Mouse (Mus musculus) forebrain, embryonic 10.5 days (tissue): ENCODE measurements around the gene Mgmt. TPM values are rescaled to one million over a fixed set of nuclear protein-coding genes. Genes with fewer than 3 reads are reported as not detected.

Experiments
- DNase-seq: peaks from one replicate; pipeline ENCODE4 v3.0.0-alpha.2; 2017; ENCODE audit warnings: low spot score; ENCODE audit errors: extremely low spot score
- H3K27ac ChIP-seq: fragments of 300-500 bp; sonication (generic); 2 replicates; pipeline ENCODE4 v1.5.1; 2016; ENCODE audit warnings: mild to moderate bottlenecking
- H3K27me3 ChIP-seq: fragments of 300-500 bp; sonication (generic); 2 replicates; pipeline ENCODE4 v1.6.1; 2016; ENCODE audit warnings: mild to moderate bottlenecking; ENCODE audit not compliant: poor library complexity, severe bottlenecking
- H3K36me3 ChIP-seq: fragments of 300-500 bp; sonication (generic); replicated peaks from 2 replicates; pipeline ENCODE4 v1.6.1; 2016; ENCODE audit warnings: mild to moderate bottlenecking, moderate library complexity
- H3K4me1 ChIP-seq: fragments of 300-500 bp; sonication (generic); 2 replicates; pipeline ENCODE4 v1.6.1; 2016
- H3K4me3 ChIP-seq: fragments of 300-500 bp; sonication (generic); 2 replicates; pipeline ENCODE4 v1.5.1; 2016; ENCODE audit warnings: mild to moderate bottlenecking, moderate library complexity
- H3K9me3 ChIP-seq: fragments of 300-500 bp; sonication (generic); 2 replicates; pipeline ENCODE4 v1.6.1; 2016; ENCODE audit warnings: mild to moderate bottlenecking, moderate library complexity
- WGBS: fragments of 180-500 bp; shearing (Covaris S2); methylation state at CpG from one replicate; pipeline ENCODE4 v1.1.7; 2016; 5-methylcytosine and 5-hydroxymethylcytosine counted together
- polyA plus RNA-seq: library from polyadenylated mRNA; unstranded; fragments of >200 nt; fragmentation: Nextera tagmentation; extraction: Ambion mirVana; gene quantifications from 2 replicates; pipeline ENCODE4 v1.2.1, GENCODE M21; 2016

Mgmt gene
- polyA plus RNA-seq, 1 experiment from 2014 or later = 4.1 TPM

DNA sequence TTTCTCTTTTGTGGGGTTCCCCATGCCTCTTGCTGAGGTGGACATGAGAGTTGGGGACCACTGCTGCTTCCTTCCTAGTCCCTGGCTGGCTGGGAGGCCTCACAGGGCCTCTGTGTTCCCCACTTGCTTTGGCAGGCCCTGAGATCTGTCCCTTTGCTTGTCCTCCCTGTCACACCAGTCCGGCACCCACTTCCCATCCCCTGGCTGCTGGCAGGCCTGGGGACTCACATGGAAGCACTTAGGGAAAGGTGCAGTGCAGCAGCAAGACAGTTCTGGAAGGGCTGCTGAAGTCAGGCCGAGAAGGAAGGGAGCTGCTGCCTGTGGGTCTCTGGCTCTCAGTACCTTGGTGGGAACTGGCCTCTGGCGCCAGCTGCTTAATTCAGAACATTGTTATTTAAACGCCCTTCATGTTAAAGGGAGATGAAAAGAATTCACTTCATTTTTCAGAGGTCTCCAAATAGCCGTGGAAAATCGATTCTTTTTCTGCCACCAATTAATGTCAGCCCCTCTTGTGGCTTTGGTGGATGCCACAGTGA, 53.9 kb downstream of the Mgmt start:
- no peaks in the 10 kb centered on the region for H3K36me3 ChIP-seq
- 64% methylated on average over 6 of the region's 6 CpGs for WGBS
- DNase-seq = no peak
- no peak overlapping the region for H3K4me3 ChIP-seq
- peaks cover 29% of the 10 kb centered on the region for H3K4me1 ChIP-seq
- no peaks in the 10 kb centered on the region for H3K9me3 ChIP-seq
- H3K27ac ChIP-seq = peak overlapping the region; percentile 63
- no peaks in the 10 kb centered on the region for H3K27me3 ChIP-seq

DNA sequence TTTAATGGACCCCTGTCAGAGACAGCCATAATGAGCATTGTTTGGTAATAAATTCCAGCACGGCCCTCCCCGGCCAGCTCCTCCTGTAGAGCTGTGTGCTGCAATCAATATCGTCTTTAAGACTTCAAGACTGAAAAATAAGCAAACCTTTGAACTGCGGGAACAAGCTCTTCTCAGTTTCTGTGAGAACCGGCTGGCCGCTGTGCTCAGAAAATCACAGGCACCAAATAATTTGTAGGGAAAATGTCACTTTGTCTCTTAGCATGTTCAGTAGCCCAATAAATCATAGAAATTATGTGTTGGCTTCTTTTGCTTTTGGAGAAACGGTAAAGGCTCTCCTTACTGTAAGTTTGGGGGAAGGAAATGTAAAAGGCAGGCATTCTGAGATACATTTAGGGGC, 58.2 kb downstream of the Mgmt start:
- Histone ChIP-seq H3K4me3 (no peak overlapping the region), H3K4me1 (peaks cover 36% of the 10 kb centered on the region), H3K36me3 (no peaks in the 10 kb centered on the region), H3K27me3 (no peaks in the 10 kb centered on the region), H3K27ac (no peak overlapping the region), H3K9me3 (no peaks in the 10 kb centered on the region)
- no peak for DNase-seq
- WGBS = 77% methylated on average over 7 of the region's 7 CpGs

DNA sequence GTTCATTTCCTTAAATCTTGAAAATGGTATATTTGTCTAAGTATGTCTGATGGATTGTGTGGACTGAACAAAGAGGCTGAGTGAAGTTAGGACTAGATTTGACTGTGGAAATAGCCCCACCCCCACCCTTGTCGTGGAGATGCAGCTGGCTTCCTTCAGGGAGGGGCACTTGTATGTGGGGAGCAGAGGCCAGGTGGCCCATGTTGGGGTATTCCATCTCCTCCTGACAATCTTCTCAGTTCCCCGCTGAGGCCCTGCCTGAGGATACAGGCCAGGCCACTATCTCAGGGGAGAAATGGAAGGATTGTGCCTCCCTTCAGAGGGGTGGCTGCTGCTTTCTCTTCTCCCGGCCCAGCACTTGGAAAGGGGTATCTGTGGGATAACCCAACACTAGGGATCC, 58.8 kb downstream of the Mgmt start:
- Histone ChIP-seq H3K27me3 (no peaks in the 10 kb centered on the region), H3K27ac (no peak overlapping the region), H3K9me3 (no peaks in the 10 kb centered on the region), H3K4me3 (no peak overlapping the region), H3K4me1 (peaks cover 32% of the 10 kb centered on the region), H3K36me3 (no peaks in the 10 kb centered on the region)
- DNase-seq = no peak
- WGBS = 51% methylated on average over 3 of the region's 3 CpGs

DNA sequence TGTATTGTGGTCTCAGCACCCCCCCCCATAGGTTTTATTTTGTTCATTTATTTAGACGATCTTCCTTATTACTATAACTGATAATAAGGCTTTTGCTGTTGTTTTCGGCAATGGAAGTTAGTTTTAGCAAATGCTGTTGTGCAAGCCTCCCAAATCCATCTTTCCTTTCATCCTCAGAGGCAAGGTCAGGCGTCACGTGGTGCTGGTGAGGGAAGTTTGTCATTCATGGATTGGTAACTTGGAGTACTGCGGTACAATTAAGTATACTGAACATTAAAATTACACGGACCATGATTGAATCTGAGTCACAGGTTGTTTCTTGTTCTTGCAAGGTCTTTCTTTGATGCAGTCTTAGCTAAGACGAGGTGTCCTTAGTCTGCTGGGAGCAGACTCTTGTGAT, 77.9 kb downstream of the Mgmt start:
- no peaks in the 10 kb centered on the region for H3K36me3 ChIP-seq
- H3K9me3 ChIP-seq = no peaks in the 10 kb centered on the region
- H3K4me3 ChIP-seq = no peak overlapping the region
- H3K27ac ChIP-seq = no peak overlapping the region
- WGBS = 93% methylated on average over 7 of the region's 7 CpGs
- peaks cover 6% of the 10 kb centered on the region for H3K4me1 ChIP-seq
- H3K27me3 ChIP-seq = no peaks in the 10 kb centered on the region
- no peak for DNase-seq

DNA sequence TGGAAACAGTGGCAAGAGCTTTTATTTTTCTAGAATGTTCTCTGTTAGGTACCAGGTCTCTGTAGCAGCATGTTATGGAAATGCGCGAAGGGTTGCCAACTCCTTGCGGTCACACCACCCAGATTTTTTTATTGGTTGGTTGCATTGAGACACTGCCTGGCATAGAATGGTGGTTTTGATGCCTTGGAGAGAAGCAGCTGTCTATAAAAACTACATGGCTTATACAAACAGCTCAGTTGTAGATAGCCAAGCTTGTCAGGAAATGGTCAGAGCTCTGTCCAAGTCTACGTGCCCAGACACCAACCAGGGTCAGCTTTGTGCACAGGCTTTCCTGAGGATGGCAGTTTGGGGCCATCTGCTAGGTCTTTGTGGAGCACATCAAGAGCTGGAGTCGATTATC, 80.6 kb downstream of the Mgmt start:
- Histone ChIP-seq H3K4me3 (no peak overlapping the region), H3K36me3 (no peaks in the 10 kb centered on the region), H3K27ac (no peak overlapping the region), H3K9me3 (no peaks in the 10 kb centered on the region), H3K4me1 (peaks cover 6% of the 10 kb centered on the region), H3K27me3 (no peaks in the 10 kb centered on the region)
- no peak for DNase-seq
- WGBS = 93% methylated on average over 5 of the region's 5 CpGs

DNA sequence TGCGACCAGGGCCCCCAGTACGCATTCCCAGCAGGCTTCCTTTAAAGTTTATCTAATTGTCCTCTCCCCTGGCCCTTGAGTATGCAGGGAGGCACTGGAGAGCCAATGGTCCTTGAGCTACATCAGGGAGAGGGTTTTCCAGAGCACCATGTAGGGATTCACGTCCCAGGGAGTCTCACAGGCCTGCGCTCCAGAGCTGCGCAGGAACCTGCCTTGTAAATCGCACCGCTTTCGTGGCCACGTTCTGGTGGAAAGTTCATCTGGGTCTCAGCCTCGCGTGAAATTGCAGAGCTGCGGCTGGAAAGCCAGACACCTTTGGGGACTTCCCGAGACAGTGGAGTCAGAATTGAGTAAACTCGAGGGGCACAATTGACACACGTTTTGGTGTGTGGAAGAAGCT, 103.0 kb downstream of the Mgmt start:
- Histone ChIP-seq H3K36me3 (no peaks in the 10 kb centered on the region), H3K27ac (no peak overlapping the region), H3K9me3 (no peaks in the 10 kb centered on the region), H3K4me1 (peaks cover 19% of the 10 kb centered on the region), H3K27me3 (peaks cover 14% of the 10 kb centered on the region), H3K4me3 (no peak overlapping the region)
- DNase-seq = no peak
- WGBS = 87% methylated on average over 15 of the region's 15 CpGs

DNA sequence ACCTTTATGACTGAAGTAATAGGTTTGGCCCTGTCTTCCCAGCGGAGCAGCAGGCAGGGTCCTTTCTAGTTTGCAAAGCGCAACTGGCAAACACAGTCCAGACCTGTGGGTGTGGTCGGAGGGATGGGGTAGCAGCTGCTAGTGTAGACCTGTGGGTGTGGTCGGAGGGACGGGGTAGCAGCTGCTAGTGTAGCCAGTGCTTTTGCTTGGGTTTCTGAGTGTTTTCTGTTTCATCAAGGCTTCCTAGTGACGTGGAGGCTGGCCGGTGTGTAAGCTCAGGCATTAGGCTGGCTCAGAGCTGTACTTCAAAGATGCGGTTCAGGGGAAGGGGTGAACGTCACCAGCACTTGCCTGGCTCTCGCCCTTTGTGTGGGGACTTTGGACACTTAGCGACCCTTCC, 106.3 kb downstream of the Mgmt start:
- no peak overlapping the region for H3K4me3 ChIP-seq
- H3K27me3 ChIP-seq = peaks cover 14% of the 10 kb centered on the region
- H3K9me3 ChIP-seq = no peaks in the 10 kb centered on the region
- H3K36me3 ChIP-seq = no peaks in the 10 kb centered on the region
- peaks cover 32% of the 10 kb centered on the region for H3K4me1 ChIP-seq
- WGBS = 52% methylated on average over 11 of the region's 11 CpGs
- no peak for DNase-seq
- no peak overlapping the region; the same call in 1 of the 2 replicates for H3K27ac ChIP-seq

DNA sequence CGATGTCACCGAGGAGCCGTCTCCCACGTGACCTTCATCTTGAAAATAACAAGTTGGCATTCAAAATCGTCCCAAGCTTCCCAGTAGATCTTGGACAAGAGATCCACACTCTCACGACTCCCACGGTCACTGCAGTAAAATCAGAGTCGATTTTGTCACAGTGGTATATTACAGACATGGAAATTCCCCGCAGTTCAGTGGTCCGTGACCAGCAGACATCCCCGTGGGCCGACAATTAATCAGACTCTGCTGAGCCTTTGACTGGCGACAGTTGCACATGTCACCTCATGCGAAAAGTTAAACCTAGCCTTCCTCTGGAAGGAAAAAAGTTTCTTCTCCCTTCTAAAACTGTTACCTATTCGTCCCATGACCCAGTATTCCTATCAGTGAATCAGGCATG, 106.8 kb downstream of the Mgmt start:
- H3K9me3 ChIP-seq = no peaks in the 10 kb centered on the region

DNA sequence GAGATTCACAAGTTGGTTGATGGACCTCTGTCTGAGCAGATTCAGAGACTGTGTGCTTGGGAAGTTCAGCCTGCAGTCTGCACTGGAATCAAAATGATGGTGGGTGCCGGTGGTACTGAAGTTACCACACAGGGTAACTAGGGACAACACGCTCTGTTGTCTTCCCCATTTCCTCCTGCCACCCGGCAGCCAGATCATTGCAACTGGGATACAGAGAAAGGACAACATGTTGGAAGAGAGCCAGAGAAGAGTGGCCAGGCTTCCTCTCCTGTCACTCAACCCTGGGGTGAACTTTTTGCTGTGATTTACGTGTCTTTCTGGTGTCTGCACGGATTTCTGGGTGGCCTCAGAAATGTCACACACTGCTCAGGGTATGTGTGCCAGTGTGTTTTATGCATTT, 107.4 kb downstream of the Mgmt start:
- H3K9me3 ChIP-seq = no peaks in the 10 kb centered on the region
- peaks cover 18% of the 10 kb centered on the region for H3K27me3 ChIP-seq
- H3K27ac ChIP-seq = no peak overlapping the region
- H3K4me3 ChIP-seq = no peak overlapping the region
- peaks cover 32% of the 10 kb centered on the region for H3K4me1 ChIP-seq
- no peak for DNase-seq
- H3K36me3 ChIP-seq = no peaks in the 10 kb centered on the region
- WGBS = 84% methylated on average over 5 of the region's 5 CpGs

More for the DNA sequence above, 106.8 kb downstream of the Mgmt start:
- Histone ChIP-seq H3K4me3 (no peak overlapping the region), H3K27ac (no peak overlapping the region), H3K36me3 (no peaks in the 10 kb centered on the region), H3K27me3 (peaks cover 15% of the 10 kb centered on the region), H3K4me1 (peaks cover 32% of the 10 kb centered on the region)
- WGBS = 82% methylated on average over 15 of the region's 15 CpGs
- no peak for DNase-seq

DNA sequence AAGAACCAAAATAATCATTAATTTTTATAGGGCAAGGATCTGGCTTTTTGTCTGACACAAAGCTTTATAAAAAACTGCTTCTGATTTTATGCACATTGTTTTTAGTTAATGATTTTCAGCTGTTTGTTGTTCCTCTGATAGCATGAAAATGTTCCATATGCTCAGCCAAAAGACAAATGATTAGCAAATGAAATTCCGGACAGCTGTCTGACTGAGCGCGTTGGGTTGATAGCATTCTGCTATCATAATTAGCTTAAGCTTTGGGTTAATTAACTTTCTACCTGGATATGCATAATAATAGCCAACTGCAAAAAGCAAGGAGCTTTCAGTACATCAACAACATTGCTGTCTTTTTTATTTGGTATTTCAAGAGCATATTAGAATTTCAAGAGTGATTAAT, 108.0 kb downstream of the Mgmt start:
- WGBS = 85% methylated on average over 3 of the region's 3 CpGs
- H3K4me3 ChIP-seq = no peak overlapping the region
- H3K27me3 ChIP-seq = peaks cover 18% of the 10 kb centered on the region
- peaks cover 32% of the 10 kb centered on the region for H3K4me1 ChIP-seq
- no peaks in the 10 kb centered on the region for H3K9me3 ChIP-seq
- H3K36me3 ChIP-seq = no peaks in the 10 kb centered on the region
- no peak for DNase-seq
- H3K27ac ChIP-seq = no peak overlapping the region

DNA sequence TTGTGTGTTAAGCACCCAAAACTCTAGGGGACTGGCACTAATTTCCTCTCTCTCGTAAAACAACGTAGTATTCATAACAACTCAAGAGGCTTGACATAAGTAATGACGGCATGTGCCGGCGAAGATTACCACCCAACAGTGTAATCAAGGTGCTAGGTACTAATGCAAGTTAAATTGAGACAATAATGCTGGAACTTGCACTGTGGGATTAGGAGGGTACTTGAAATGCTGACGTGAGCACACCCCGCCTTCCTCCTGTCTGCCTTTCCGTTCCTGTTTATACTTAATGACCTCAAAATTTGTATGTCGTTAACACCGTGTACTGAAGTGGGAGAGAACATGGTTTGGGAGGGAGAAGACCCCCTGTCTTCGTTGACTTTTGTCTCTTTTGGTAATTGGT, 110.9 kb downstream of the Mgmt start:
- 62% methylated on average over 11 of the region's 11 CpGs for WGBS
- no peaks in the 10 kb centered on the region for H3K9me3 ChIP-seq
- H3K27me3 ChIP-seq = peaks cover 22% of the 10 kb centered on the region
- H3K36me3 ChIP-seq = no peaks in the 10 kb centered on the region
- peaks cover 33% of the 10 kb centered on the region for H3K4me1 ChIP-seq
- no peak overlapping the region for H3K27ac ChIP-seq
- no peak for DNase-seq
- no peak overlapping the region for H3K4me3 ChIP-seq

DNA sequence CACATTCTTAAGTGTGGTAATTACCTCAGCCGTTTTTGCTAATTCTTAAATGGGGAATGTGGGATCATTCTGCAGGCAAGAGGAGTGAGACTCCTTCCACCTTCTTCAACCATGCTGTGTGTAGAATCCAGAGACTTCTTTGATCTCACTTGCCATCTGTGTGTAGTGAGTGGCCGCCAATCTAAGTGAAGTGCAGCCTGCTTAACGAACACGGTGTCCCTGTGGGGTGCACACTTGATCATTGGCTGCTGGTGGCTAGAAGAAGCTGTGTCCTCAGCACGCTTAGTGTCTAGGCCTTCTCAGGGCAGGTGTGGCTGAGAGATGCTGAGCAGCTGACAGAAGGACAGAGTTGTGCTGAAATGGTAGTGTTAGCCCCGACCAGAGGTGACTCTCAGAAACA, 113.9 kb downstream of the Mgmt start:
- 64% methylated on average over 6 of the region's 6 CpGs for WGBS
- H3K36me3 ChIP-seq = no peaks in the 10 kb centered on the region
- H3K4me3 ChIP-seq = no peak overlapping the region
- H3K4me1 ChIP-seq = peaks cover 22% of the 10 kb centered on the region
- H3K27me3 ChIP-seq = peaks cover 8% of the 10 kb centered on the region
- H3K9me3 ChIP-seq = no peaks in the 10 kb centered on the region
- DNase-seq = no peak
- no peak overlapping the region for H3K27ac ChIP-seq

DNA sequence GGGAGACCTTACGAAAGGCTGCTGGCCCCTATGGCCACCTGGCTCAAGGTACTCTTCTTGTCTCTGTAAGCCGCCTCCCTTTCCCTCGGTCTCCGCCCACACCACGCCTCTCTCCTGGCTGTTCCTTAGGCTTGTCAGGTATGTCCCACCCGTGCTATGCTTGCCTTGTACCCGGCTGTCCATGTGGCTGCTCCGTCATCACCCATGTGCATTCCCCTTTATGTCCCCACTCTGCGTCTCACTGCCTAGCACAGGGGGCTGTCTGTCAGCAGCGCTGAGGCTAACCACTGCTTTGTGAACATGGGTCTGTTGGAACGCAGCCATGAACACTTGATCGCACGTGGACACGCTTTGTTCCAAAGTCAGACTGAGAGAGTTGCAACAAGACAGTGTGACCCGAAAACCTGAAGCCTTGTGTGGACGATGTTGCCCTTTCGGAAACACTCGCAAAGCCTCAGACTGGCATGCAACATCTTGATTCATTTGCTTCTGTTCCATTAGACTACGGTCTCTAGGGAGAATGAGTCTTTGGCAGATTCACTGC, 115.4 kb downstream of the Mgmt start:
- H3K27ac ChIP-seq = no peak overlapping the region
- H3K4me3 ChIP-seq = no peak overlapping the region
- H3K27me3 ChIP-seq = peaks cover 8% of the 10 kb centered on the region; the same call in 1 of the 2 replicates
- H3K4me1 ChIP-seq = peaks cover 24% of the 10 kb centered on the region
- no peaks in the 10 kb centered on the region for H3K36me3 ChIP-seq
- DNase-seq = no peak
- 94% methylated on average over 19 of the region's 19 CpGs for WGBS
- no peaks in the 10 kb centered on the region for H3K9me3 ChIP-seq

DNA sequence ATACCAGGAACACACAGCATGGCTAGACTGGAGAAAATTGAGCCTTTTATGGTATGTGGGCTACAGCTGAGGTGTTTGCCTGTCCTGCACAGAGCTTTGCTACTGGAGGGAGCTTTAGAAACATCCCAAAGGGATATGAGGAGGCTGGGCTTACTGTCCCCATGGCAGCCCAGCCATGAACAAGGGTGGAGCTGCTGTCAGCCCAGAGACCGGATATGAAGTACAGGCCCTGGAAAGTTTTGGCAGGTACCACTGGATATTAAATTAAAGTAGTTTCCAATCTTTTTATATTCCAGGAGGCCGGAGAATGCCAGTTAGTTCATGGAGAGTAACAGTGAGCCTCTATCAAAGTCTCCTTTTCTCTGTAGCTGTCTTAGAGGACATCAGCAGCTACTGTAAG, 116.0 kb downstream of the Mgmt start:
- Histone ChIP-seq H3K27ac (no peak overlapping the region), H3K36me3 (no peaks in the 10 kb centered on the region), H3K4me3 (no peak overlapping the region), H3K27me3 (peaks cover 8% of the 10 kb centered on the region; the same call in 1 of the 2 replicates), H3K9me3 (no peaks in the 10 kb centered on the region), H3K4me1 (peaks cover 19% of the 10 kb centered on the region)
- DNase-seq = no peak
- 89% methylated on average over 2 of the region's 2 CpGs for WGBS
